In the genomic region with DNA sequence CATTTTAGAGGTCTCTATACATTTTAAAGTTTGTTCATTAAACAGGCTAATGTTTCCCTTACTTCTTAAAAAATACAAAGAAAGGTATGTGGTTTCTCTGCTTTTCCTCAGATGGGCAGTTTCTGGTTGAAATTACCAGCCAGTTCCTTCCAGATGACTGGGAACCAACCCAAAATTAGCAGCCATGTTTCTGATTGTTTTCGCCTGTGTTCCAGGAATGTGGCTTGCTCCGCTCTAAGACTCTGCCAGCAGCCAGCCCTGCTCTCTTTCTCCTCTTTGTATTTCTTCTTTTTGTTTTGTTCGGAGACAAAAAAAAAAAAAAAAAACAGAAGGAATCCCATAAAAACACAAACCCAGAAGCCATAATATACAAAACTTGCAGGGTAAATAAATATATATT, we compare ENCODE assay signal across 17 mouse cellular contexts. TPM values are rescaled to one million over a fixed set of nuclear protein-coding genes. Genes with fewer than 3 reads are reported as not detected.
DNase-seq lines count a peak whose midpoint lies in the region; ATAC-seq and TF ChIP-seq lines count a peak whose summit lies in the region.
"Had no signal": no experiment of that assay in that cellular context is flagged by ENCODE, and none has a peak within 500 bp of the region (broad histone marks: within the 10 kb centered on the region; RNA-seq: fewer than 3 reads in every experiment).

No protein-coding gene starts in this region.

- no peaks in the 10 kb centered on the region for H3K36me3 ChIP-seq in midbrain, postnatal 0 days (ENCODE audit: insufficient read depth, low read length)
- no peaks in the 10 kb centered on the region for H3K36me3 ChIP-seq in midbrain, embryonic 15.5 days (replicated peaks)
- H3K36me3 ChIP-seq: heart, embryonic 10.5 days; neural tube, embryonic 13.5 days had no signal

- H3K27me3 ChIP-seq in midbrain, postnatal 0 days (ENCODE audit: insufficient read depth, low read length): no peaks in the 10 kb centered on the region
- no peaks in the 10 kb centered on the region for H3K27me3 ChIP-seq in midbrain, embryonic 15.5 days (replicated peaks)
- no peaks in the 10 kb centered on the region for H3K27me3 ChIP-seq in cerebellum, adult 2 months (ENCODE audit: control insufficient read depth, insufficient read depth, low read length)
- H3K27me3 ChIP-seq: CH12.LX; neural tube, embryonic 13.5 days had no signal

- H3K27ac ChIP-seq in midbrain, postnatal 0 days (ENCODE audit: low read depth, low read length): no peak overlapping the region
- no peak overlapping the region for H3K27ac ChIP-seq in midbrain, embryonic 15.5 days
- H3K27ac ChIP-seq in layer of hippocampus, adult 2 months: no peak overlapping the region
- no peak overlapping the region for H3K27ac ChIP-seq in cerebellum, adult 2 months (ENCODE audit: insufficient read depth, low read length)
- H3K27ac ChIP-seq: heart, embryonic 10.5 days; liver, embryonic 14.5 days; neural tube, embryonic 13.5 days had no signal

- no peaks in the 10 kb centered on the region for H3K9me3 ChIP-seq in midbrain, postnatal 0 days (ENCODE audit: low read length)
- H3K9me3 ChIP-seq in midbrain, embryonic 15.5 days: no peaks in the 10 kb centered on the region
- H3K9me3 ChIP-seq: heart, embryonic 10.5 days; neural tube, embryonic 13.5 days had no signal

- no peak overlapping the region for H3K4me3 ChIP-seq in midbrain, postnatal 0 days (ENCODE audit: low read depth, low read length)
- no peak overlapping the region for H3K4me3 ChIP-seq in midbrain, embryonic 15.5 days
- no peak overlapping the region for H3K4me3 ChIP-seq in layer of hippocampus, adult 2 months
- no peak overlapping the region for H3K4me3 ChIP-seq in cerebellum, adult 2 months (replicated peaks; ENCODE audit: insufficient read depth, low read depth, low read length)
- H3K4me3 ChIP-seq: heart, embryonic 10.5 days; neural tube, embryonic 13.5 days had no signal

- no peaks in the 10 kb centered on the region for H3K4me1 ChIP-seq in midbrain, postnatal 0 days (ENCODE audit: insufficient read depth, low read length)
- no peaks in the 10 kb centered on the region for H3K4me1 ChIP-seq in midbrain, embryonic 15.5 days
- H3K4me1 ChIP-seq in cerebellum, adult 2 months (ENCODE audit: control insufficient read depth, insufficient read depth, low read length): no peaks in the 10 kb centered on the region
- H3K4me1 ChIP-seq: neural tube, embryonic 13.5 days had no signal

- TF ChIP-seq CTCF in midbrain, postnatal 0 days (IDR thresholded peaks at IDR 0.05): no peak
- no peak for TF ChIP-seq CTCF in layer of hippocampus, adult 2 months (conservative IDR thresholded peaks at IDR 0.05)
- TF ChIP-seq CTCF in cerebellum, adult 2 months (IDR thresholded peaks at IDR 0.05; ENCODE audit: borderline replicate concordance, insufficient read depth, low read depth, low read length): no peak

- 61% methylated on average over 3 of the region's 3 CpGs for WGBS in midbrain, postnatal 0 days
- WGBS in midbrain, embryonic 15.5 days: 59% methylated on average over 3 of the region's 3 CpGs
- WGBS in cerebellum, adult 2 months: 23% methylated on average over 3 of the region's 3 CpGs

- peak; percentile 44 to 53 for DNase-seq in cerebellum, postnatal 10 days
- no peak for DNase-seq in cerebellum, postnatal 4 days (ENCODE audit: low spot score in 2 of 2)
- DNase-seq in kidney, adult 9 months: peak; percentile 36
- DNase-seq in kidney, adult 18-20 months: no peak
- DNase-seq in midbrain, postnatal 0 days (ENCODE audit: low spot score): peak; percentile 51
- no peak for DNase-seq in layer of hippocampus, adult 2 months (ENCODE audit: low spot score in 2 of 2)
- DNase-seq in cerebellum, adult 2 months: no peak
- DNase-seq: adrenal gland, postnatal 36 days; gastrocnemius, postnatal 10 days; heart, postnatal 14 days; retina, postnatal 1 day had no signal

- no peak overlapping the region for H3K9ac ChIP-seq in midbrain, postnatal 0 days (replicated peaks; ENCODE audit: low read length, poor library complexity, severe bottlenecking)
- H3K9ac ChIP-seq in midbrain, embryonic 15.5 days: no peak overlapping the region
- H3K9ac ChIP-seq: liver, embryonic 14.5 days; neural tube, embryonic 13.5 days had no signal

- no peak for TF ChIP-seq POLR2A in cerebellum, adult 2 months (IDR thresholded peaks at IDR 0.05; ENCODE audit: borderline replicate concordance, insufficient read depth, low read length)

- no peak overlapping the region for H3K4me2 ChIP-seq in midbrain, postnatal 0 days (ENCODE audit: low read depth, low read length, poor library complexity, severe bottlenecking)
- H3K4me2 ChIP-seq in midbrain, embryonic 15.5 days: no peak overlapping the region
- H3K4me2 ChIP-seq: neural tube, embryonic 13.5 days had no signal

- ATAC-seq in midbrain, postnatal 0 days (ENCODE audit: low FRiP score): no peak
- no peak for ATAC-seq in midbrain, embryonic 15.5 days (replicated peaks)
- ATAC-seq: activated CD4-positive, CD25-positive, alpha-beta regulatory T cell, adult 4 months had no signal

RNA-seq across cellular contexts. Expression of gene Adcy10, which starts 13.9 kb away (rescaled TPM):
- total RNA-seq in midbrain, postnatal 0 days (2014; rRNA removed): not detected in 2 replicates
- 0.27 and 0.64 TPM in 2 replicates for polyA plus RNA-seq in midbrain, postnatal 0 days (2015; fragmentation: Nextera tagmentation; extraction: Ambion mirVana)
- polyA plus RNA-seq in midbrain, embryonic 15.5 days (2015; fragmentation: Nextera tagmentation; extraction: Ambion mirVana): 0.09 and 0.28 TPM in 2 replicates
- total RNA-seq in layer of hippocampus, adult 2 months (2021): under 1 TPM; 0.33 to 0.39 TPM
- polyA plus RNA-seq in cerebellum, adult 2 months (2012; rRNA removed): 0.22 and 0.28 TPM in 2 replicates
- polyA plus RNA-seq: heart, embryonic 10.5 days had no signal

RNA-seq across cellular contexts. Expression of gene Mpc2, which starts 38.4 kb away (rescaled TPM):
- 110 and 130 TPM in 2 replicates for total RNA-seq in midbrain, postnatal 0 days (2014; rRNA removed)
- 267 and 274 TPM in 2 replicates for polyA plus RNA-seq in midbrain, postnatal 0 days (2015; fragmentation: Nextera tagmentation; extraction: Ambion mirVana)
- polyA plus RNA-seq in midbrain, embryonic 15.5 days (2015; fragmentation: Nextera tagmentation; extraction: Ambion mirVana): 175 and 185 TPM in 2 replicates
- total RNA-seq in layer of hippocampus, adult 2 months (2021): 100 to 1,000 TPM; 122 to 126 TPM
- polyA plus RNA-seq in cerebellum, adult 2 months (2012; rRNA removed): 176 and 187 TPM in 2 replicates

RNA-seq across cellular contexts. Expression of gene Dcaf6, which starts 38.6 kb away (rescaled TPM):
- total RNA-seq in midbrain, postnatal 0 days (2014; rRNA removed): 38.4 and 44.8 TPM in 2 replicates
- 18.7 and 19.9 TPM in 2 replicates for polyA plus RNA-seq in midbrain, postnatal 0 days (2015; fragmentation: Nextera tagmentation; extraction: Ambion mirVana)
- polyA plus RNA-seq in midbrain, embryonic 15.5 days (2015; fragmentation: Nextera tagmentation; extraction: Ambion mirVana): 15.4 and 16.7 TPM in 2 replicates
- 10 to 100 TPM; 91.8 to 98.5 TPM for total RNA-seq in layer of hippocampus, adult 2 months (2021)
- 46.6 and 47.7 TPM in 2 replicates for polyA plus RNA-seq in cerebellum, adult 2 months (2012; rRNA removed)

Comparison
In these comparisons a context has a peak if more than half of its experiments do, and no peak if none do; other contexts are left out.
1. DNase-seq: peak in cerebellum, postnatal 10 days (2 of 2), kidney, adult 9 months (single experiment) and midbrain, postnatal 0 days (single experiment); none in cerebellum, postnatal 4 days (0 of 2), kidney, adult 18-20 months (single experiment), layer of hippocampus, adult 2 months (0 of 2) and cerebellum, adult 2 months (0 of 2).